Mouse (Mus musculus): ENCODE data around the gene Bdh2.
A peak's percentile ranks its signal among the peaks of the same experiment; 100 is the strongest.

The Bdh2 gene

DNA sequence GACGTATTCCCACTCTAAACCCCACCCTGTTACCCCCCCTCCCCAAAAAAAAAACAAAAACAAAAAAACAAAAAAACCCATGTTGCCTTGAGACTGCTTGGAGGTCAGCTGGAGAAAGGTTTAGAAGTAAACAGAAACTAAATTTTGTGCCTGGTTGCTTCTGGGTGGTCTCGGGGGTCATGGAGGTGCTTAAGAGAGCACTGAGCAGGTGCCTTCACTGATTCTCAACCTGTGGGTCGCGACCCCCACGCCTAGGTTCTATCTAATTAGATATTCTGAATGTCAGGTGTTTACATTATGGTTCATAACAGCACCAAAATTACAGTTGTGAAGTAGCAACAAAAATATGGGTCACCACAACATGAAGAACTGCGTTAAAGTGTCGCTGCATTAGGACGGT lies 680 bp downstream of the Bdh2 start:
- Histone ChIP-seq H3K36me3 (ENCODE audit: control insufficient read depth, insufficient read depth, low read length, poor library complexity, severe bottlenecking) (no peaks in the 10 kb centered on the region), H3K27me3 (ENCODE audit: control insufficient read depth, insufficient read depth, low read length, poor library complexity, severe bottlenecking) (no peaks in the 10 kb centered on the region)
- peak; percentile 23 for DNase-seq (ENCODE audit: low read depth, low spot score)

DNA sequence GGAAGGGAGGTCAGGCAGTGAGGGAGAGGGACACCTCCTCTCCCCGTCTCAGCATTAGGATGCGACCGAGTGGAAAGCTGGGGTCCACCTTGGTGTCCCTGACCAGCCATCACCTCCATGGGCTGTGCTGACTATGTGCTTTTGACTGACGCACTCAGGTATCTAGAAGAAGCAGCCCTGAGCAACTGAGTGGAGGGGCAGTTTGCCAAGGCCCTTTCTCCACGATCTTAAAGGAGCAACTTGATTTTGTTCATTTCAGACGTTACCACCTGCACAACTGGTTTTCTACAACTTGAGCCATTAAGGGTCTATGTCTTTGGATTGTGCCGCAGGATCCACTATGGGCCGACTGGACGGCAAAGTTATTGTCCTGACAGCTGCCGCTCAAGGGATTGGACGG lies 4.2 kb downstream of the Bdh2 start:
- Histone ChIP-seq H3K36me3 (ENCODE audit: control insufficient read depth, insufficient read depth, low read length, poor library complexity, severe bottlenecking) (no peaks in the 10 kb centered on the region), H3K27me3 (ENCODE audit: control insufficient read depth, insufficient read depth, low read length, poor library complexity, severe bottlenecking) (no peaks in the 10 kb centered on the region)
- DNase-seq (ENCODE audit: low read depth, low spot score) = no peak

DNA sequence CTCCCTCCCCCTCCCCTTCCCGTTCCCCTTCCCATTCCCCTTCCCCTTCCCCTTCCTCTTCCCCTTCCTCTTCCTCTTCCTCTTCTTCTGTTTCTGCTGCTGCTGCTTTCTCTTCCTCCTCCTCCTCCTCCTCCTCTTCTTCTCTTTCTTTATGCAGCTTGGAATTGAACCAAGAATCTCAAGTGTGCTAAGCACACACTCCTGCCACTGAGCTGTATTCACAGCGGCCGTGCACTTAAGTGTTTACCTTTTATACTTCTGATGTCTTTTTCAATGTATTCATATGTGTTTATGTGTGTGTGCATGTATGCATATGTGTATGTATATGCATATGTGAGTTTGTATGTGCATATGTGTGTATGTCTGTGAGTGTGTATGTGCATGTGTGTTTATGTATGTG lies 4.8 kb downstream of the Bdh2 start:
- Histone ChIP-seq H3K36me3 (ENCODE audit: control insufficient read depth, insufficient read depth, low read length, poor library complexity, severe bottlenecking) (no peaks in the 10 kb centered on the region), H3K27me3 (ENCODE audit: control insufficient read depth, insufficient read depth, low read length, poor library complexity, severe bottlenecking) (no peaks in the 10 kb centered on the region)
- no peak for DNase-seq (ENCODE audit: low read depth, low spot score)

DNA sequence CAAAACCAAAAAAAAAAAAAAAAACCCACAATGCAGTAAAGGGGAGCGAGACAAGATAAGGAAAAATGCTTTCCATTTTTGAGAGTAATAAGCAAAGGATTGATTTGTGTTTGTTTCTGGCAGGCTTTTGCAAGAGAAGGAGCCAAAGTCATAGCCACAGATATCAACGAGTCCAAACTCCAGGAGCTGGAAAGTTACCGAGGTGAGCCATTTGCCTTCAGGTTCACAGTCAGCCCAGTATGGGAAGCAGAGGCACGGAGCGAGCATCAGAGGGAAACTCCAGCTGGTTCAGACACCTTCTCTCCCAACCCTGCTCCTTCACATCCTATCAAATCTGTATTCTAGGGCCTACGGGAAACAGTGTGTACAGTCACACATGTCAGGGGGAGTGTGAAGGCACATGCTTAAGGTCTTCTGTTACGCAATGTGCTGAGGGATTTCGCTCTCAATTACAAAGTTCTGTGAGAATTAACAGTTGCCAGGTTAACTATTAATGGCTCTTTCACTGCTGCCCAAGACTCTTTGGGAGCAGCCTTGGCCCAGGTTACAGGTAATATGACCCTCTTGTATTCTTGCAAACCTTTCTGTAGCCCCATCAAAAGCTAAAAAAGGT lies 7.2 kb downstream of the Bdh2 start:
- no peak for DNase-seq (ENCODE audit: low read depth, low spot score)
- Histone ChIP-seq H3K36me3 (ENCODE audit: control insufficient read depth, insufficient read depth, low read length, poor library complexity, severe bottlenecking) (no peaks in the 10 kb centered on the region), H3K27me3 (ENCODE audit: control insufficient read depth, insufficient read depth, low read length, poor library complexity, severe bottlenecking) (no peaks in the 10 kb centered on the region)

DNA sequence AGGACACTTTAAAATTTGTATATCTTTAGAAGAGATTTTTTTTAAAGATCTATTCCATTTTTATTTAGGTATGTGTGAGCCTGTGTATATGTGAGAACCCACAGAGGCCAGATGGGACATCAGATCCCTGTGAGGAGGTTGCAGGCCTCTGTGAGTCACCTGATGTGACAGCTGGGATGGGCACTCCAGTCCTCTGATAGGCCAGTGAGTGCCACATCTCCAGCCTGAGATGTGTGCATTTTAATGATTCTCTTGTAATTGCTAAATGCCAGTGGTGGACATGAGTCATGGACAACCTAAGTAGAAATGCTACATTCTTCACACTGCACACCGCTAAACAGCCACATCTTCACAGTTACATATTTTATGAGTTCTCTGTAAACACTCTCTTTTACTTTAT lies 8.1 kb downstream of the Bdh2 start:
- Histone ChIP-seq H3K36me3 (ENCODE audit: control insufficient read depth, insufficient read depth, low read length, poor library complexity, severe bottlenecking) (no peaks in the 10 kb centered on the region), H3K27me3 (ENCODE audit: control insufficient read depth, insufficient read depth, low read length, poor library complexity, severe bottlenecking) (no peaks in the 10 kb centered on the region)
- DNase-seq (ENCODE audit: low read depth, low spot score) = no peak

DNA sequence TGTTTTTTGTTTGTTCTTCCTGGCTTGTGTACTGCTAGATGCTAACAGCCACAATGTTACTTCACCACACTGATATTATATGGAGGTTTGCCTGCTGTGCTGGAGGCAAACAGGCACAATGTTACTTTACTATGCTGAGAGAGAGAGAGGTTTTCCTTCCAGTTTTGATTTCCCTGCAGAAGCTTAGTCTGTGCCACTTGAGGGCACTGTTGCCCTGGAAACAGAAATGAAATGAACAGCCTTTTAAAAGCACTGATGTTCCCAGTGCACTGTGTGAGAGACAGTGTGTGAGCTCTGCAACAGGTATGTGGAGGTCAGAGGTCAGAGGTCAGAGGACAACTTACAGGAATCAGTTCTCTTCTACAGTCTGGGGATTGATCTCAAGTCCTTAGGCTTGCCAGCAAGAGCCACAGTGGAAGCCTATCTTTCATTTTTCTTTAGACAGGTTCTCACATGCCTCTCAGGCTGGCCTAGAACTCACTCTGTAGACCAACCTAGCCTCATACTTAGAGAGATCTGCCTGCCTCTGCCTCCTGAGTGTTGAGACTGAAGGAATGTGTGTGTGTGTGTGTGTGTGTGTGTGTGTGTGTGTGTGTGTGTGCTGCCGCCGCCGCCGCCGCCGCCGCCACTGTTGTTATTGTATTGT lies 9.4 kb downstream of the Bdh2 start:
- DNase-seq (ENCODE audit: low read depth, low spot score) = peak; percentile 68

DNA sequence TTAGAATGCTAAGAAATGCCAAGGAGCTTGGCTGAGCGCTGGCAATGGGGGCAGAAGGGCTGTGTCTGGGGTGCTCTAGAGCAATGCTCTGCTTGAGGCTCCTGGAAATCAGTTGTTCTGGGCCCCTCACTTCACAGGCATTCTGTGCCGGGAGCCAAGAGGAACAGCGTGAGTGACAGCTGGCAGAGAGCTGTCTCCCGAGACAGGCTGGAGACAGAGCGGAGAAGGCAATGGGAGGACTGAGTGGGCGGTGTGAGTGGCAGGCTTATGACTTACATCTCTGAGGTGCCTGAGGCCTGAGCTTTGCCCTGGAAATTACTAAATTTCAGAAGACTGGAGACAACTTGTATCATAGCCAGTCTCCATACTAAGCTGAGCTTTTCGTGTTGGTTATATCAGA lies 12.7 kb downstream of the Bdh2 start:
- no peaks in the 10 kb centered on the region for H3K36me3 ChIP-seq (ENCODE audit: control insufficient read depth, insufficient read depth, low read length, poor library complexity, severe bottlenecking)
- no peaks in the 10 kb centered on the region for H3K27me3 ChIP-seq (ENCODE audit: control insufficient read depth, insufficient read depth, low read length, poor library complexity, severe bottlenecking)
- no peak for DNase-seq (ENCODE audit: low read depth, low spot score)

More for the DNA sequence above, 9.4 kb downstream of the Bdh2 start:
- Histone ChIP-seq H3K27me3 (ENCODE audit: control insufficient read depth, insufficient read depth, low read length, poor library complexity, severe bottlenecking) (no peaks in the 10 kb centered on the region), H3K36me3 (ENCODE audit: control insufficient read depth, insufficient read depth, low read length, poor library complexity, severe bottlenecking) (no peaks in the 10 kb centered on the region)

DNA sequence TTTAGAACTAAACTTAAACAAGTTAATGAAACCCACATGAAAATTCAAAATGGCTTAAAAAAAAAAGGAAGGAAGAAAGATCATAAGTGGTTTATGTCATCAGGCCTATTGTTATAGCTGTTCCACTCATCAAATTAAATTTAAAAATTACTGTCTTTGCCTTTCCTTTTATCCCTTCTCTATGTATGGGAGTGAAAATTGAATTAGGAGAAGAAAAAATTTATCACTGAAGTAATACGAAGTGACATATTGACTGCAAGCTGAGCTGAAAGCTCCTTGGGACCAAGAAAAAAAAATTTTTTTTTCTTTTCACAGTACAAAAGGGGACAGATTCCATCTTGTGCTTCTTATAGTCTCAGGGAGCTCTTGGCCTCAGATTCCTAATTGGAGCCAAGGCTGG lies 14.5 kb downstream of the Bdh2 start:
- no peaks in the 10 kb centered on the region for H3K27me3 ChIP-seq (ENCODE audit: control insufficient read depth, insufficient read depth, low read length, poor library complexity, severe bottlenecking)
- no peaks in the 10 kb centered on the region for H3K36me3 ChIP-seq (ENCODE audit: control insufficient read depth, insufficient read depth, low read length, poor library complexity, severe bottlenecking)
- no peak for DNase-seq (ENCODE audit: low read depth, low spot score)

DNA sequence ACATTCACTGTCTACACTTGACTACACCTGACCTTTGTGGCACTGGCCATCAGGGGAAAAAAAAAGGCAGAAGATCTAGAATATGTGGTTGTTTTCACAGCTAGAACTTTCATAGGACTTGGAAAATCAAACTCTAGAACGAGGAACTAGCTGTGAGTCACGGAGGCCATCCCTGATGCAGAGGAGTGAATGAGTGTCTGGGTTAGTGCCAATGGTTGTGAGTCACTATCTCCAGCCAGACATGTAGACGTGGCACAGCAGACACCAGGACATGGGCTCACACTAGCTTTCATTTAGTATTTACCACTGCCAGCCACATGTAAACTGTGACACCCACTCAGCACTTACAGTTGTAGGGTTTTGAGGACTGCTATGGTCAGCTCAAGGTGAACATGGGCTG lies 17.5 kb downstream of the Bdh2 start:
- H3K27me3 ChIP-seq (ENCODE audit: control insufficient read depth, insufficient read depth, low read length, poor library complexity, severe bottlenecking) = no peaks in the 10 kb centered on the region
- no peaks in the 10 kb centered on the region for H3K36me3 ChIP-seq (ENCODE audit: control insufficient read depth, insufficient read depth, low read length, poor library complexity, severe bottlenecking)
- DNase-seq (ENCODE audit: low read depth, low spot score) = no peak

DNA sequence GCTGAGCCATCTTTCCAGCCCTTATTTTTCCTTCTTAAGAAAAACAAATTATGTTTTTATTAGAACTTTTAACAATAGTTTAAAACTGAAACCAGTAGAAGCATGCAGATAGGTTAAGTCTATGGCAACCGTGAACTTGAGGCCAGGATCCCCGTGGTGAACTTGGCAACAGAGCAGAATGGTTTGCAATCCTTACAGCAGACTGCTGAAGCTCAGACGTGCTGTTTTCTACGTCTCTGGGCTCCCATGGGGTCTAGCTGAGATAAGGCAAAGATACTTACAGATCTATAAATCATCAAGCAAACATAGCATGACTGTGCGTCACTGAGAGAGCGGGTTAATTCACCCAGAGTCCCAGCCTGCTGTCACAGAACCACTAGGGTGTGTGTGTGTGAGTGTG lies 19.1 kb downstream of the Bdh2 start:
- H3K27me3 ChIP-seq (ENCODE audit: control insufficient read depth, insufficient read depth, low read length, poor library complexity, severe bottlenecking) = no peaks in the 10 kb centered on the region
- DNase-seq (ENCODE audit: low read depth, low spot score) = no peak
- H3K36me3 ChIP-seq (ENCODE audit: control insufficient read depth, insufficient read depth, low read length, poor library complexity, severe bottlenecking) = no peaks in the 10 kb centered on the region

DNA sequence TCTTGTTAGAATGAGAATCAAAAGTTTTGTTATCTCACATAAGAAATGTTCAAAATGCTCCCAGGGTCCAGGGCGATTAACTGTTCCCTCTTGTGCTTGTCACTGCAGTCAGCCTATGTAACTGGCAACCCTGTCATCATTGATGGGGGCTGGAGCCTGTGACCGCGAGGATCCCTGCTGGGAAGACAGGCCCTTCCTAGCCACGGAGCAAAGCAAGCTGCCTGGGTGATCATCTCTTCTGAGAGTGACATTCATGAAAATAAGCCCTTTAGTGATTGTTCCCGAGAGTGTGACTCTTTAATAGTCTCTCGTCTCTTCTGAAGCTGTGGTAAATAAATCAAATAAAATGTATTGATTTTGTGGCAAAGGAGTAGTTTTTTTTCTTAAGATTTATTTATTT lies 23.0 kb downstream of the Bdh2 start:
- DNase-seq (ENCODE audit: low read depth, low spot score) = no peak
- H3K36me3 ChIP-seq (ENCODE audit: control insufficient read depth, insufficient read depth, low read length, poor library complexity, severe bottlenecking) = no peaks in the 10 kb centered on the region
- no peaks in the 10 kb centered on the region for H3K27me3 ChIP-seq (ENCODE audit: control insufficient read depth, insufficient read depth, low read length, poor library complexity, severe bottlenecking)

DNA sequence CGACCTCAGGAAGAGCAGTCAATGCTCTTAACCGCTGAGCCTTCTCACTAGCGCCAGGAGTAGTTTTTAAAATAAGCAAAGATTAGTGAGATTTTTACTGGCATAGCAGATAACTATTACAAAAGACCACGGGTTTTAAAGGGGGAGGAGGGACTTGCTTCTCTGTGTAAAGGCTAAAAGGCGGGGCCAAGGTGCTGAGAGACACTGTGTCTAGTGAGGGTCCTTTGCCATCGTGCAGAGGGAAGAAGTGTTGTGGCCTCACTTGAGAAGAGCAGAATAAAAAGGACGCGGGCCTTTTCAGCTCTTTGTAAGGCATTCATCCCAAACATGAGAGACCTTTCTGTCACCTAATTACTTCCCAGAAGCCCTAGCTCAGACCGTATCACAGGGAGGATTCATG lies 23.5 kb downstream of the Bdh2 start:
- Histone ChIP-seq H3K36me3 (ENCODE audit: control insufficient read depth, insufficient read depth, low read length, poor library complexity, severe bottlenecking) (no peaks in the 10 kb centered on the region), H3K27me3 (ENCODE audit: control insufficient read depth, insufficient read depth, low read length, poor library complexity, severe bottlenecking) (no peaks in the 10 kb centered on the region)
- no peak for DNase-seq (ENCODE audit: low read depth, low spot score)

DNA sequence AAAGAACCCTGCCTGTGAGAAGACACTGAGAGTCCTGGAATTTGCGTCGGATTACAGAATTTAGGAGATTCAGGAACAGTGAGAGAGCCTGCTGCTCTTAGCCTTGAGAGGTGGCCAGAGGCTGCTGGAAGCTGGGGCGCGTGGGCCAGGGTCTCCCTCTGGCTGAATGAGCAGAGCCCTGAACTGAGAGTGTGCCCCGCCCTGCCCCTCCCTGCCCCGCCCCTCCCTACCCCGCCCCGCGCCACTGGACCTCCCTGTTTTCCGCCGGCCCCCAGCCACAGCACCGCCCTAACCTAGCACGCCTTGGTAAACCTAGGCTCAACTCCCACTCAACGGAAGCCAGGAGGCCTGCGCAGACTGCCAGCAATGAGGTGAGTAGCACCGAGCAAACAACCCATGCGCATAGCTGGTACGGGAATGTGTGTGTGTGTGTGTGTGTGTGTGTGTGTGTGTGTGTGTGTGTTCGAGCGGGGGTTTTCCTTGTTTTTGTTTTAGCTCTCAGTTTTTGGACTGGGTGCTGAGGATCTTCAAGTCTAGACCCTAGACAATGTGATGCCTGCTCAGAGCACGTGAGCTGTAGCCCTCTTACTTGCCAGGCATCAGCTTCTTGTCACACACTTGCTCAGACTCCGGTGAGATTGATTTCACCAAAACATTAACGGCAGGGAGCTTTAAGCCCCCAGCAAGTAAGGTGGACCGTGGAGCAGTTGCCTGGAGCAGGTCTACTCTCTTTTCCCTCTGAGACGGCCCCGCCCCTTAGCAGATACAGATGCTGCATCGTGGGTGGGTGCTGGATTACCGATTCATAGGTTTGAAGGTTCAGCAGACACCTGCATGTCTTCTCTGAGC lies 26.6 kb downstream of the Bdh2 start, which contains the start of gene Slc9b2:
Gene Slc9b2 (plus strand): TSS at position 290 of the 849 bp plus-strand sequence.
- no peaks in the 10 kb centered on the region for H3K36me3 ChIP-seq (ENCODE audit: control insufficient read depth, insufficient read depth, low read length, poor library complexity, severe bottlenecking)
- H3K27me3 ChIP-seq (ENCODE audit: control insufficient read depth, insufficient read depth, low read length, poor library complexity, severe bottlenecking) = no peaks in the 10 kb centered on the region
- peak; percentile 63 for DNase-seq (ENCODE audit: low read depth, low spot score)

DNA sequence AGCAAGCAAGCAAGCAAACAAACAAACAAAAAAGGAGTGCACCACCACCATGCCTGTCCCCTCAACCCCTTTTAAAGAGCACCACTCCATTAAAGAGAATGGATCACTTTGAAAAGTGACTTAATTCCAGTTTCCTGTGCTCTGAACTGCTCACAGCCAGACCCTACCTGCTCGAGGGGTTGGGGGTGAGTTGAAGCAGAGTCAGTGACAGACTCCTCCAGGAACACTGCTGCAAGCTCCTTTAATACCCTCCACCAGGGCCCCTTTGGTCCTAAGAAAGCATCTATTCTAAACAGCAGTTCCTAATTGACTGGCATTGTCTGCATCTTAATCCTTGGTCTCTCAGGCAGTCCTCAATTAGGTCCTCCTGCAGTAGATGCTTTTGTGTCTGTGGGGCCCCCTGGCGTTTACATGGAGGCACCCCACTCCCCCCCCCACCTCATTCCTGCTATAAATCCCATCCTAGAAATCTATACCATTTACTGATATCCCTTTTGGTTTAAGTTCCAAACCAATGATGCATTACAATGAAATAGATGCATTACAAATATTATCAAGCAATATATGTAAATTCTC lies 32.0 kb downstream of the Bdh2 start:
- H3K27me3 ChIP-seq (ENCODE audit: control insufficient read depth, insufficient read depth, low read length, poor library complexity, severe bottlenecking) = no peaks in the 10 kb centered on the region
- H3K36me3 ChIP-seq (ENCODE audit: control insufficient read depth, insufficient read depth, low read length, poor library complexity, severe bottlenecking) = no peaks in the 10 kb centered on the region
- no peak for DNase-seq (ENCODE audit: low read depth, low spot score)

DNA sequence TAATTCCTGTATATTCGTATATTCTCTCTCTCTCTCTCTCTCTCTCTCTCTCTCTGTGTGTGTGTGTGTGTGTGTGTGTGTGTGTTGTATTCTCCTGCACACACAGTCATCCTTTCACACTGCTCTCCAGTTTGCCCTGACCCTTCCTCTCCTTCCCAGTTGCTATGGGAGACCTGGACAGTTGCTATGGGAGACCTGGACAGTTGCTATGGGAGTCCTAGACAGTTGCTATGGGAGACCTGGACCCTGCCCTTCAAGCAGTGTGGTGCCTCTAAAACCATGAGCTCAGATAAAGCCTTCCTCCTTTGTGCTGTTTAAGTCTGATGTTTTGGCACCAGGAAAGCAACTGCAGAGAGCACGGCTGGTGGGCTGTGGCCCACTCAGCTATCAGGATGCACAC lies 32.7 kb downstream of the Bdh2 start:
- Histone ChIP-seq H3K27me3 (ENCODE audit: control insufficient read depth, insufficient read depth, low read length, poor library complexity, severe bottlenecking) (no peaks in the 10 kb centered on the region), H3K36me3 (ENCODE audit: control insufficient read depth, insufficient read depth, low read length, poor library complexity, severe bottlenecking) (no peaks in the 10 kb centered on the region)
- DNase-seq (ENCODE audit: low read depth, low spot score) = no peak

All from splenic B cell, adult 2 months (primary cell).